Mouse (Mus musculus) small intestine, adult 2 months (tissue): ENCODE measurements at regions not wholly inside any gene's neighbourhood (a gene's known extent, or its start where the extent isn't known, plus 50 kb on each side); places are given as distances from the start of the nearest gene placed in this dataset.

Experiments
- H3K27ac ChIP-seq: fragments of 200-500 bp; 2 replicates; pipeline ENCODE4 v1.5.1; 2012; ENCODE audit warnings: low read depth, low read length, control low read depth, inconsistent platforms; ENCODE audit not compliant: insufficient read depth
- H3K27me3 ChIP-seq: fragments of 200-500 bp; 2 replicates; pipeline ENCODE4 v1.6.1; 2012; ENCODE audit warnings: mild to moderate bottlenecking, moderate library complexity, low read length, inconsistent platforms; ENCODE audit not compliant: control insufficient read depth, insufficient read depth
- H3K36me3 ChIP-seq: fragments of 200-500 bp; 2 replicates; pipeline ENCODE4 v1.6.1; 2012; ENCODE audit warnings: mild to moderate bottlenecking, low read length, control low read depth, inconsistent platforms; ENCODE audit not compliant: control insufficient read depth, insufficient read depth
- H3K4me1 ChIP-seq: fragments of 200-500 bp; 2 replicates; pipeline ENCODE4 v1.6.1; 2012; ENCODE audit warnings: low read length, inconsistent platforms, mixed read lengths; ENCODE audit not compliant: control insufficient read depth, insufficient read depth, insufficient read length
- H3K4me3 ChIP-seq: fragments of 200-500 bp; 2 replicates; pipeline ENCODE4 v1.5.1; 2012; ENCODE audit warnings: low read depth, mild to moderate bottlenecking, control low read depth, inconsistent platforms, low read length, moderate library complexity
- CTCF ChIP-seq: fragments of 200-500 bp; IDR thresholded peaks from 2 replicates; pipeline ENCODE4 v1.5.1; 2012; ENCODE audit warnings: low read depth, mild to moderate bottlenecking, control low read depth, inconsistent platforms, low read length, moderate library complexity, mixed read lengths; ENCODE audit not compliant: insufficient replicate concordance, insufficient read length; ENCODE audit errors: extremely low read depth
- POLR2A ChIP-seq: fragments of 200-500 bp; IDR thresholded peaks from 2 replicates; pipeline ENCODE4 v1.6.1; 2012; ENCODE audit warnings: low read depth, mild to moderate bottlenecking, control low read depth, inconsistent platforms, low read length, moderate library complexity
- WGBS: fragments of 180-500 bp; shearing (Covaris S2); methylation state at CpG from one replicate; pipeline ENCODE4 v1.1.7; 2018; 5-methylcytosine and 5-hydroxymethylcytosine counted together

- WGBS, result 5% methylated on average over 4 of the region's 4 CpGs
- no peak for TF ChIP-seq POLR2A
- TF ChIP-seq CTCF, result no peak
- peak overlapping the region; percentile 51 for H3K27ac ChIP-seq
- no peaks in the 10 kb centered on the region for H3K36me3 ChIP-seq
- no peak overlapping the region for H3K4me3 ChIP-seq
- H3K27me3 ChIP-seq, result no peaks in the 10 kb centered on the region
- peaks cover 3% of the 10 kb centered on the region; the same call in 1 of the 2 replicates for H3K4me1 ChIP-seq
Measured at GRCm38 (mm10) chr5:39437463-39438201, 317.6 kb downstream of the Hs3st1 start.

- 59% methylated on average over 3 of the region's 3 CpGs for WGBS
- no peaks in the 10 kb centered on the region for H3K27me3 ChIP-seq
- H3K4me1 ChIP-seq, result no peaks in the 10 kb centered on the region
- H3K4me3 ChIP-seq, result no peak overlapping the region
- no peaks in the 10 kb centered on the region for H3K36me3 ChIP-seq
- no peak overlapping the region for H3K27ac ChIP-seq
- no peak for TF ChIP-seq POLR2A
Measured at GRCm38 (mm10) chr5:39426053-39426452, 329.2 kb downstream of the Hs3st1 start.

DNA sequence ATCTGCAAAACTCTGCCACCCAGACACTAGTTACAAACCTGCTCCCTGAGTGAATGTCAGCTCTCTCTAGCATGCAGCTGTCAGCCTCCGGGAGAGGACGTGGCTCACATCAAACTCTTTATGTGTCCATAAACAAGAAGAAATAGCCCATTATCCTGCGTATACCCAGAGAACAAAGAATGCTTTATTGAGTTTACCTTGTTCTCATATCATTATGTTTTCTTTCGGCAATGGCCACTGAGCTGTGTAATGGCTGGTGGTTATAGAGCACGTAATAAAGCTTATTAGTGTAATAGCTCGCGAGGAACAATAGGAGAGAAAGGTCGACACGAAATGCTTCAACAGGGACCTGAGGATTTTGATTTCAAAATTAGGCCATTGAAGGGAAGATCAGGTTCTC is 331.6 kb downstream of the Hs3st1 start:
- TF ChIP-seq POLR2A, result no peak
- no peak for TF ChIP-seq CTCF
- no peaks in the 10 kb centered on the region for H3K4me1 ChIP-seq
- WGBS, result 76% methylated on average over 9 of the region's 9 CpGs
- H3K36me3 ChIP-seq, result no peaks in the 10 kb centered on the region
- H3K4me3 ChIP-seq, result no peak overlapping the region
- H3K27me3 ChIP-seq, result no peaks in the 10 kb centered on the region
- H3K27ac ChIP-seq, result no peak overlapping the region

DNA sequence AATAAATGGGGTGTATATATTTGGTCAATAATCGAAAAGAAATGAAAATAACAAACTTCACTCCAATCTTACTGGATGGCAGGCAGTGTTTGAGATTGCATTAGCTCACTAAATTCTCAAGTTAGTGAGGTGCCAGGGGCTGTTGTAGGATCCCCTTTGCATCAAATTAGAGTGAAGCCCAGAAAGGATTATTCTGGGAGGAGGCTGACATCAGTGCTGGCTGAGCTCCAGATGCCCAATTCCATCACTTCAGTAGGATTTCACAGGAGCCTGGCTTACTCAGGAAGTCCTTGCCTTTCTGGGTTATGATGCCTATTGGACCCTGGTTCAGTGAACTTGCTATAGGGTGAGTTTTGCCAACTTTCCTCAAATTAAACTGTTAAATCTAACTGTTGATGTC is 336.5 kb downstream of the Hs3st1 start:
- Histone ChIP-seq H3K4me1 (no peaks in the 10 kb centered on the region), H3K27ac (no peak overlapping the region), H3K27me3 (no peaks in the 10 kb centered on the region), H3K4me3 (no peak overlapping the region), H3K36me3 (no peaks in the 10 kb centered on the region)
- 78% methylated on average over 1 of the region's 1 CpGs for WGBS
- TF ChIP-seq CTCF, result no peak
- no peak for TF ChIP-seq POLR2A

DNA sequence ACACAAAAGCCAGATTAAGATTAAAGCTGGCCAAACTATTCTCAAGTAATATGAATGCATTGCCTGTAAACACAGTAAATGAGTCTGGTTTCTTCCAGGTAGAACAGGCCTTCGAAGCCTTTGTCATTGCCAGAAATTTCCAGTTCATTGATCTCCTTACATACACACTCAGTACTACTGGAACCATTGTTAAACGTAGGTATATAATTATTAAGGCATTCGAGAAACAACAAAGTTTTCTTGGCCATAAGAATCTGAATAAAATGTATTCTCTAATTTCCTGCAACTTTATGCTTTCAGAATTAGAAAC is 337.5 kb downstream of the Hs3st1 start:
- no peak overlapping the region for H3K27ac ChIP-seq
- 75% methylated on average over 3 of the region's 3 CpGs for WGBS
- no peaks in the 10 kb centered on the region for H3K36me3 ChIP-seq
- H3K4me1 ChIP-seq, result no peaks in the 10 kb centered on the region
- no peak for TF ChIP-seq POLR2A
- TF ChIP-seq CTCF, result no peak
- no peak overlapping the region for H3K4me3 ChIP-seq
- H3K27me3 ChIP-seq, result no peaks in the 10 kb centered on the region

DNA sequence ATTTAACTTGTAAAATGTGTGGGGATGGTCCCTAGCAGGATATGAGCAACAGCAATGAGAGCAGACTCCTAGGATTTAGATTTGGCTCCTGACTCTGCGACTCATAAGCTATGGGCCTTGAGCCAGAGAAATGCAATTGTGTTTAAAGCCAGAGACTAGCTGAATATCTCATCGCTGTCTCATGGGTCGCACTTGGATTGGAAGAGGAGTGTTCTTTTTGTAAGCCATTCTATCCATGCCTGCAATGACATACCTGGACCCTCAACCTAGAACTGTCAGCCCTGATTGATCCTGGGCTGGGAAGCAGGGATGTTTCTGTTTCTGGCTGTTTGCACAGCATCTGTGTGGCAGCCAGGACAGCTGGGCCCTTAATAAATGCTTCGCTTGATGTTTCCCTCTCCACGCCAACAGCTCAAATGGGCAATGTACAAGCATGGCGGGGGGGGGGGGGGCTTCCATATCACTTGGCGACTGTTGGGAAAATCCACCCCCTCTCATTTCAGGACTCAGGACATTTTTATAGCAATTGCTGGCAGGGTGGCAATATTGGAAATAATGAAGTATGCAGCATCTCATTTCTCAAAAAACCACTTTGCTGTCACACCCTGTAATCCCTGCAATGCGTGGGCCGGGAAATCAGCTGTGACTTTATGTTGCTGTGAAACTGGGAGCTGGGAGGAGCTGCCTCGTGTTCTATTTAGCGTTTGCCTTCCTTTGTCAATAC is 338.0 kb downstream of the Hs3st1 start:
- WGBS, result 67% methylated on average over 11 of the region's 11 CpGs
- Histone ChIP-seq H3K27ac (no peak overlapping the region), H3K36me3 (no peaks in the 10 kb centered on the region), H3K27me3 (no peaks in the 10 kb centered on the region), H3K4me1 (no peaks in the 10 kb centered on the region), H3K4me3 (no peak overlapping the region)
- TF ChIP-seq POLR2A (no peak), CTCF (no peak)

- Histone ChIP-seq H3K4me3 (no peak overlapping the region), H3K27ac (no peak overlapping the region), H3K36me3 (no peaks in the 10 kb centered on the region), H3K4me1 (no peaks in the 10 kb centered on the region), H3K27me3 (no peaks in the 10 kb centered on the region)
- WGBS, result 69% methylated on average over 2 of the region's 2 CpGs
- no peak for TF ChIP-seq POLR2A
- no peak for TF ChIP-seq CTCF
Measured at GRCm38 (mm10) chr5:39416597-39417023, 338.7 kb downstream of the Hs3st1 start.
